ENCODE assay signal across 8 mouse cellular contexts in the genomic region with DNA sequence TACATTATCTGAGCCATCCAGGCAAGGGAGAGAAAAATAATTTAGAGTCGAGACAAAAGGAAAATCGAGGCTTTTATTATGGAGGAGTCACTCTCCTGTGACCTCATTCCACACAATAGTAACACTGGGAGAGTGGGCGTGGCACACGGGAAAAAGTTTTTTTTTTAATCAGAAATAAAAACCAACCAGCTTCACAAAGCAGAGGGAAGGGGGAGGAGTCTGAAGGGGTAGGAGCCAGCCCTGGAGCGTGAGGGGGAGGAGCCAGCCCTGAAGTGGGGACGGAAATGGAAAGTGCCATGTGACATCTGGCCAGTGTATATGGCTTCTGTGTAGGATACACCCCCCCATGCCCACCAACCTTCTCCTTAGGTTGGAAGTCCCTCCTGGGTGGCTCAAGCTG. TPM values are rescaled to one million over a fixed set of nuclear protein-coding genes. Genes with fewer than 3 reads are reported as not detected.
DNase-seq lines count a peak whose midpoint lies in the region; ATAC-seq and TF ChIP-seq lines count a peak whose summit lies in the region.
"Had no signal": no experiment of that assay in that cellular context is flagged by ENCODE, and none has a peak within 500 bp of the region (broad histone marks: within the 10 kb centered on the region; RNA-seq: fewer than 3 reads in every experiment).

No protein-coding gene starts in this region.

- ATAC-seq in Patski, result peak; percentile 15
- peak; percentile 40 to 65; a peak in 3 of 4 replicates for ATAC-seq in hematopoietic stem cell, adult 5-6 weeks (replicated peaks in 1 of 2; ENCODE audit: insufficient read depth in 1 of 2, low FRiP score in 2 of 2, low TSS enrichment in 1 of 2, low read depth in 1 of 2, poor library complexity in 2 of 2, severe bottlenecking in 2 of 2)
- no peak for ATAC-seq in hindbrain, postnatal 0 days

- no peaks in the 10 kb centered on the region for H3K9me3 ChIP-seq in hindbrain, postnatal 0 days (ENCODE audit: low read length)

- TF ChIP-seq CTCF in Patski (IDR thresholded peaks at IDR 0.05), result no peak
- no peak for TF ChIP-seq CTCF in small intestine, adult 2 months (IDR thresholded peaks at IDR 0.05; ENCODE audit: extremely low read depth, insufficient read length, insufficient replicate concordance, low read depth, low read length)
- no peak for TF ChIP-seq CTCF in hindbrain, postnatal 0 days (IDR thresholded peaks at IDR 0.05; ENCODE audit: low read depth)

- H3K27me3 ChIP-seq in Patski, result no peaks in the 10 kb centered on the region
- H3K27me3 ChIP-seq in small intestine, adult 2 months (ENCODE audit: control insufficient read depth, insufficient read depth, low read length), result no peaks in the 10 kb centered on the region
- H3K27me3 ChIP-seq in hindbrain, postnatal 0 days (ENCODE audit: insufficient read depth, low read length), result no peaks in the 10 kb centered on the region

- peak overlapping the region; percentile 30; the same call in 1 of the 2 replicates for H3K27ac ChIP-seq in small intestine, adult 2 months (ENCODE audit: insufficient read depth, low read depth, low read length)
- H3K27ac ChIP-seq in hindbrain, postnatal 0 days, result no peak overlapping the region

- in situ Hi-C loops in Patski (cut with MboI; ENCODE audit: low pct_unique_long_range_greater_than_20kb), result no loop called here

- TF ChIP-seq POLR2A in small intestine, adult 2 months (IDR thresholded peaks at IDR 0.05; ENCODE audit: low read depth, low read length), result no peak

- WGBS in small intestine, adult 2 months, result 5% methylated on average over 6 of the region's 6 CpGs
- 40% methylated on average over 6 of the region's 6 CpGs for WGBS in hindbrain, postnatal 0 days

- no peaks in the 10 kb centered on the region for H3K36me3 ChIP-seq in small intestine, adult 2 months (ENCODE audit: control insufficient read depth, insufficient read depth, low read length)
- no peaks in the 10 kb centered on the region for H3K36me3 ChIP-seq in hindbrain, postnatal 0 days (ENCODE audit: insufficient read depth, low read length)

- H3K9ac ChIP-seq in hindbrain, postnatal 0 days (replicated peaks; ENCODE audit: low read length), result no peak overlapping the region

- DNase-seq in kidney, postnatal 10 days, result peak; percentile 62
- DNase-seq in kidney, adult 18-20 months, result no peak
- no peak for DNase-seq in Patski (ENCODE audit: low read depth, low spot score)
- DNase-seq in spleen, adult 18-20 months, result no peak
- no peak for DNase-seq in hindbrain, postnatal 0 days (ENCODE audit: low spot score)
- DNase-seq: layer of hippocampus, postnatal 36 days had no signal

- no peak overlapping the region for H3K4me2 ChIP-seq in hindbrain, postnatal 0 days (ENCODE audit: low read depth, low read length)

- no peak overlapping the region for H3K4me3 ChIP-seq in small intestine, adult 2 months (ENCODE audit: low read depth, low read length)
- no peak overlapping the region for H3K4me3 ChIP-seq in hindbrain, postnatal 0 days (ENCODE audit: low read length)

- H3K4me1 ChIP-seq in small intestine, adult 2 months (ENCODE audit: control insufficient read depth, insufficient read depth, insufficient read length, low read length), result peaks cover 22% of the 10 kb centered on the region
- 0 out of 2 replicates have a peak, but pooled peaks cover 3% of the 10 kb centered on the region for H3K4me1 ChIP-seq in hindbrain, postnatal 0 days (ENCODE audit: insufficient read depth, low read length)

- CTCF ChIA-PET in Patski (lab: Charles Lee), result no interaction called here

- POLR2A ChIA-PET in Patski (lab: Charles Lee), result no interaction called here

RNA-seq across cellular contexts. Expression of a gene that starts 18.7 kb away (rescaled TPM):
- polyA plus RNA-seq in Patski (2021), result 53.8 TPM
- total RNA-seq in hematopoietic stem cell, adult 5-6 weeks (2017), result 24.2 and 25.4 TPM in 2 replicates
- 16.2 and 29.7 TPM in 2 replicates for polyA plus RNA-seq in small intestine, adult 2 months (2012; rRNA removed)
- total RNA-seq in hindbrain, postnatal 0 days (2014; rRNA removed), result 4.4 and 8.2 TPM in 2 replicates
- 7.5 and 8.6 TPM in 2 replicates for polyA plus RNA-seq in hindbrain, postnatal 0 days (2015; fragmentation: Nextera tagmentation; extraction: Ambion mirVana)

RNA-seq across cellular contexts. Expression of a gene that starts 30.5 kb away (rescaled TPM):
- polyA plus RNA-seq in Patski (2021), result 24.7 TPM
- 34.0 and 35.9 TPM in 2 replicates for total RNA-seq in hematopoietic stem cell, adult 5-6 weeks (2017)
- 14.5 and 29.2 TPM in 2 replicates for polyA plus RNA-seq in small intestine, adult 2 months (2012; rRNA removed)
- total RNA-seq in hindbrain, postnatal 0 days (2014; rRNA removed), result 42.3 and 43.2 TPM in 2 replicates
- polyA plus RNA-seq in hindbrain, postnatal 0 days (2015; fragmentation: Nextera tagmentation; extraction: Ambion mirVana), result 24.8 and 25.6 TPM in 2 replicates

RNA-seq across cellular contexts. Expression of a gene that starts 47.8 kb away (rescaled TPM):
- 253 TPM for polyA plus RNA-seq in Patski (2021)
- total RNA-seq in hematopoietic stem cell, adult 5-6 weeks (2017), result 22.3 and 48.7 TPM in 2 replicates
- 132 and 250 TPM in 2 replicates for polyA plus RNA-seq in small intestine, adult 2 months (2012; rRNA removed)
- 150 and 155 TPM in 2 replicates for total RNA-seq in hindbrain, postnatal 0 days (2014; rRNA removed)
- 366 and 369 TPM in 2 replicates for polyA plus RNA-seq in hindbrain, postnatal 0 days (2015; fragmentation: Nextera tagmentation; extraction: Ambion mirVana)
